Mouse (Mus musculus) cerebellum, postnatal 25 days (tissue): Measurements from ENCODE around the gene Fam102b.
A peak's percentile ranks its signal among the peaks of the same experiment; 100 is the strongest.

Experiments used
- DNase-seq, 2 experiments: peaks; one replicate each; pipeline ENCODE4 v3.0.0; 2021; ENCODE audit warnings: mixed read lengths in 2 of 2

The Fam102b gene

GRCm38 (mm10) chr3:109027515-109027987 lies at the start of gene Fam102b:
TSS of gene Fam102b (minus strand) at chr3:109027607.
- peak; percentile 91 to 95 for DNase-seq

- DNase-seq = peak; percentile 11 to 43
Observed at GRCm38 (mm10) chr3:109062989-109063388, 35.6 kb upstream of the Fam102b start.

GRCm38 (mm10) chr3:109062391-109062790 lies 35.0 kb upstream of the Fam102b start:
- no peak for DNase-seq

- no peak for DNase-seq
Observed at GRCm38 (mm10) chr3:109059903-109060302, 32.5 kb upstream of the Fam102b start.

- no peak for DNase-seq
Observed at GRCm38 (mm10) chr3:109051946-109052331, 24.5 kb upstream of the Fam102b start.

GRCm38 (mm10) chr3:109051056-109051945 lies 23.9 kb upstream of the Fam102b start:
- DNase-seq = no peak

- DNase-seq = no peak
Observed at GRCm38 (mm10) chr3:109047707-109048283, 20.4 kb upstream of the Fam102b start.

- no peak for DNase-seq
Observed at GRCm38 (mm10) chr3:109046428-109046827, 19.0 kb upstream of the Fam102b start.

GRCm38 (mm10) chr3:109043395-109043794 lies 16.0 kb upstream of the Fam102b start:
- no peak for DNase-seq

GRCm38 (mm10) chr3:109040908-109041307 lies 13.5 kb upstream of the Fam102b start:
- DNase-seq = no peak

- no peak for DNase-seq
Observed at GRCm38 (mm10) chr3:109034411-109034810, 7.0 kb upstream of the Fam102b start.

GRCm38 (mm10) chr3:109032306-109032705 lies 4.9 kb upstream of the Fam102b start:
- no peak for DNase-seq

GRCm38 (mm10) chr3:109031626-109032025 lies 4.2 kb upstream of the Fam102b start:
- no peak for DNase-seq

GRCm38 (mm10) chr3:109030817-109031216 lies 3.4 kb upstream of the Fam102b start:
- DNase-seq = no peak

- DNase-seq = no peak
Observed at GRCm38 (mm10) chr3:109029661-109030060, 2.3 kb upstream of the Fam102b start.

- DNase-seq = peak in 1 of 2 experiments; percentile 59
Observed at GRCm38 (mm10) chr3:109026991-109027470, 376 bp downstream of the Fam102b start.

GRCm38 (mm10) chr3:109026462-109026990 lies 881 bp downstream of the Fam102b start:
- DNase-seq = no peak

GRCm38 (mm10) chr3:109025579-109025978 lies 1.8 kb downstream of the Fam102b start:
- peak; percentile 66 to 84 for DNase-seq

- no peak for DNase-seq
Observed at GRCm38 (mm10) chr3:109023066-109023465, 4.3 kb downstream of the Fam102b start.

GRCm38 (mm10) chr3:109021720-109022516 lies 5.5 kb downstream of the Fam102b start:
- DNase-seq = no peak

- no peak for DNase-seq
Observed at GRCm38 (mm10) chr3:109018336-109018735, 9.1 kb downstream of the Fam102b start.

GRCm38 (mm10) chr3:109012595-109012994 lies 14.8 kb downstream of the Fam102b start:
- DNase-seq = no peak
